Mouse (Mus musculus) CH12.LX (cell line): Measurements from ENCODE around the gene Nek6. TPM values are rescaled to one million over a fixed set of nuclear protein-coding genes. Genes with fewer than 3 reads are reported as not detected.

Source experiments
- DNase-seq: peaks from one replicate; pipeline ENCODE4 v3.0.0-alpha.2; 2013; ENCODE audit errors: extremely low read depth
- H3K27ac ChIP-seq: 2 replicates; pipeline ENCODE4 v1.5.1; 2012; ENCODE audit warnings: low read depth, mild to moderate bottlenecking, control low read depth, moderate library complexity; ENCODE audit not compliant: insufficient read depth
- H3K27me3 ChIP-seq: replicated peaks from 2 replicates; pipeline ENCODE3; 2012; ENCODE audit warnings: inconsistent platforms
- H3K36me3 ChIP-seq, 2 experiments: replicated peaks in 1 of 2; 2 replicates each; pipeline versions ENCODE3 to v1.6.1; 2012; ENCODE audit warnings: inconsistent platforms in 1 of 2, low read length in 1 of 2, mild to moderate bottlenecking in 1 of 2, mixed read lengths in 1 of 2, moderate library complexity in 1 of 2; ENCODE audit not compliant: control insufficient read depth in 1 of 2, insufficient read depth in 1 of 2
- H3K4me1 ChIP-seq, 2 experiments: 2 replicates each; pipeline ENCODE4 v1.6.1; 2012; ENCODE audit warnings: inconsistent platforms in 1 of 2, moderate library complexity in 1 of 2; ENCODE audit not compliant: insufficient read depth in 2 of 2, control insufficient read depth in 1 of 2
- H3K4me2 ChIP-seq: 2 replicates; pipeline ENCODE4 v1.6.1; 2012; ENCODE audit warnings: low read depth, mild to moderate bottlenecking, control low read depth; ENCODE audit not compliant: poor library complexity, insufficient read depth, severe bottlenecking
- H3K4me3 ChIP-seq, 3 experiments: fragments of 150-350 bp in 1 of 3; sonication (generic) in 1 of 3; replicated peaks in 1 of 3; 2 replicates each; pipeline versions ENCODE3 to v1.5.1; 2011 to 2012; ENCODE audit warnings: low read depth in 2 of 3, low read length in 2 of 3, mild to moderate bottlenecking in 2 of 3, moderate library complexity in 2 of 3, control low read depth in 1 of 3, improper control_type of control experiment in 1 of 3, inconsistent platforms in 1 of 3, mixed read lengths in 1 of 3; ENCODE audit not compliant: poor library complexity in 1 of 3
- H3K79me2 ChIP-seq: replicated peaks from 2 replicates; pipeline ENCODE4 v1.6.1; 2012; ENCODE audit warnings: mild to moderate bottlenecking, moderate library complexity; ENCODE audit not compliant: control insufficient read depth, poor library complexity, insufficient read depth, severe bottlenecking; ENCODE audit errors: extremely low read depth
- H3K9ac ChIP-seq: 2 replicates; pipeline ENCODE4 v1.6.1; 2012; ENCODE audit warnings: low read depth, mild to moderate bottlenecking, control low read depth, moderate library complexity; ENCODE audit not compliant: insufficient read depth
- H3K9me3 ChIP-seq: replicated peaks from 2 replicates; pipeline ENCODE3; 2012; ENCODE audit warnings: low read length, inconsistent platforms, mixed read lengths
- CHD1 ChIP-seq: IDR thresholded peaks from 2 replicates; pipeline ENCODE4 v1.6.1; 2012; ENCODE audit warnings: low read depth, low read length, improper control_type of control experiment, inconsistent platforms
- CHD2 ChIP-seq: IDR thresholded peaks from 2 replicates; pipeline ENCODE4 v1.6.1; 2011; ENCODE audit warnings: low read length, improper control_type of control experiment
- CTCF ChIP-seq, 2 experiments: IDR thresholded peaks in 1 of 2; conservative IDR thresholded peaks in 1 of 2; 2 replicates each; pipeline ENCODE4 v1.5.1; 2011 to 2012; ENCODE audit warnings: low read depth in 2 of 2, low read length in 2 of 2, improper control_type of control experiment in 1 of 2, inconsistent platforms in 1 of 2, mild to moderate bottlenecking in 1 of 2, moderate library complexity in 1 of 2
- E2F4 ChIP-seq: IDR thresholded peaks from 2 replicates; pipeline ENCODE4 v1.6.1; 2011; ENCODE audit warnings: low read depth, low read length, improper control_type of control experiment; ENCODE audit not compliant: insufficient replicate concordance
- EP300 ChIP-seq: IDR thresholded peaks from 2 replicates; pipeline ENCODE4 v1.6.1; 2011; ENCODE audit warnings: low read length, improper control_type of control experiment
- ETS1 ChIP-seq: conservative IDR thresholded peaks from 2 replicates; pipeline ENCODE4 v1.6.1; 2012; ENCODE audit warnings: low read depth, mild to moderate bottlenecking, inconsistent platforms, low read length, improper control_type of control experiment, moderate library complexity
- GABPA ChIP-seq: IDR thresholded peaks from 2 replicates; pipeline ENCODE4 v1.6.1; 2012; ENCODE audit warnings: low read depth, low read length, improper control_type of control experiment, inconsistent platforms; ENCODE audit not compliant: insufficient replicate concordance
- HCFC1 ChIP-seq: IDR thresholded peaks from 2 replicates; pipeline ENCODE4 v1.6.1; 2012; ENCODE audit warnings: low read depth, mild to moderate bottlenecking, inconsistent platforms, low read length, improper control_type of control experiment
- IRF4 ChIP-seq: IDR thresholded peaks from 2 replicates; pipeline ENCODE4 v1.6.1; 2014; ENCODE audit warnings: low read depth, mild to moderate bottlenecking, inconsistent platforms, low read length, improper control_type of control experiment
- JUN ChIP-seq: IDR thresholded peaks from 2 replicates; pipeline ENCODE4 v1.6.1; 2011; ENCODE audit warnings: low read depth, mild to moderate bottlenecking, low read length, improper control_type of control experiment, moderate library complexity; ENCODE audit not compliant: insufficient read depth
- MAX ChIP-seq: IDR thresholded peaks from 2 replicates; pipeline ENCODE4 v1.6.1; 2011; ENCODE audit warnings: low read length, improper control_type of control experiment
- MAZ ChIP-seq: IDR thresholded peaks from 2 replicates; pipeline ENCODE4 v1.6.1; 2012; ENCODE audit warnings: low read depth, mild to moderate bottlenecking, inconsistent platforms, low read length, improper control_type of control experiment, moderate library complexity
- MEF2A ChIP-seq: IDR thresholded peaks from 2 replicates; pipeline ENCODE4 v1.6.1; 2014; ENCODE audit warnings: low read depth, mild to moderate bottlenecking, inconsistent platforms, low read length, improper control_type of control experiment, borderline replicate concordance
- MXI1 ChIP-seq: IDR thresholded peaks from 2 replicates; pipeline ENCODE4 v1.6.1; 2011; ENCODE audit warnings: mild to moderate bottlenecking, low read depth, low read length, improper control_type of control experiment
- MYC ChIP-seq: IDR thresholded peaks from 2 replicates; pipeline ENCODE4 v1.6.1; 2011; ENCODE audit warnings: low read depth, mild to moderate bottlenecking, improper control_type of control experiment, low read length
- NRF1 ChIP-seq: IDR thresholded peaks from 2 replicates; pipeline ENCODE4 v1.6.1; 2014; ENCODE audit warnings: low read depth, mild to moderate bottlenecking, inconsistent platforms, low read length, improper control_type of control experiment, moderate library complexity
- PAX5 ChIP-seq: IDR thresholded peaks from 2 replicates; pipeline ENCODE4 v1.6.1; 2012; ENCODE audit warnings: low read length, inconsistent platforms, mixed read lengths
- RAD21 ChIP-seq: IDR thresholded peaks from 2 replicates; pipeline ENCODE4 v1.6.1; 2011; ENCODE audit warnings: low read depth, mild to moderate bottlenecking, low read length, improper control_type of control experiment, moderate library complexity
- RCOR1 ChIP-seq: conservative IDR thresholded peaks from 2 replicates; pipeline ENCODE4 v1.6.1; 2012; ENCODE audit warnings: low read depth, mild to moderate bottlenecking, inconsistent platforms, low read length, improper control_type of control experiment
- SIN3A ChIP-seq: IDR thresholded peaks from 2 replicates; pipeline ENCODE4 v1.6.1; 2012; ENCODE audit warnings: low read length, improper control_type of control experiment, inconsistent platforms
- TBP ChIP-seq: conservative IDR thresholded peaks from 2 replicates; pipeline ENCODE4 v1.6.1; 2011; ENCODE audit warnings: low read depth, low read length, improper control_type of control experiment
- USF1 ChIP-seq: IDR thresholded peaks from 2 replicates; pipeline ENCODE4 v1.6.1; 2014; ENCODE audit warnings: low read depth, mild to moderate bottlenecking, inconsistent platforms, low read length, improper control_type of control experiment
- ZMIZ1 ChIP-seq: IDR thresholded peaks from 2 replicates; pipeline ENCODE4 v1.6.1; 2012; ENCODE audit warnings: low read depth, mild to moderate bottlenecking, inconsistent platforms, low read length, improper control_type of control experiment
- ZNF384 ChIP-seq: IDR thresholded peaks from 2 replicates; pipeline ENCODE4 v1.6.1; 2012; ENCODE audit warnings: low read depth, low read length, improper control_type of control experiment, inconsistent platforms
- dilution Hi-C: fragments of 300-500 bp; cut with MboI; formaldehyde crosslinking; loops from 2 replicates; pipeline ENCODE4 v1.14.3; 2020; ENCODE audit warnings: low sequenced_read_pairs; ENCODE audit not compliant: extremely low pct_unique_long_range_greater_than_20kb, extremely low pct_ligation_motif_present
- in situ Hi-C: fragments of 300-500 bp; cut with MboI; formaldehyde crosslinking; loops from 3 replicates; pipeline ENCODE4 v1.14.3; 2019; ENCODE audit warnings: low sequenced_read_pairs, low pct_ligation_motif_present, low pct_unique_long_range_greater_than_20kb, mixed read lengths
- polyA plus RNA-seq: library from polyadenylated mRNA; unstranded; fragments of >175 nt; gene quantifications from 2 replicates; pipeline ENCODE4 v1.2.1, GENCODE M21; 2012; ENCODE audit warnings: low read depth; ENCODE audit not compliant: insufficient read length
- total RNA-seq, 2 experiments: library from RNA; depleted of rRNA; stranded (reverse); fragments of 300-350 nt in 1 of 2; fragments of >200 nt in 1 of 2; gene quantifications; 2 replicates each; pipeline ENCODE4 v1.2.3; 2012 to 2014

Nek6 gene
- total and polyA plus RNA-seq, 3 experiments = 31.0 to 39.9 (median 36.7) TPM

DNA sequence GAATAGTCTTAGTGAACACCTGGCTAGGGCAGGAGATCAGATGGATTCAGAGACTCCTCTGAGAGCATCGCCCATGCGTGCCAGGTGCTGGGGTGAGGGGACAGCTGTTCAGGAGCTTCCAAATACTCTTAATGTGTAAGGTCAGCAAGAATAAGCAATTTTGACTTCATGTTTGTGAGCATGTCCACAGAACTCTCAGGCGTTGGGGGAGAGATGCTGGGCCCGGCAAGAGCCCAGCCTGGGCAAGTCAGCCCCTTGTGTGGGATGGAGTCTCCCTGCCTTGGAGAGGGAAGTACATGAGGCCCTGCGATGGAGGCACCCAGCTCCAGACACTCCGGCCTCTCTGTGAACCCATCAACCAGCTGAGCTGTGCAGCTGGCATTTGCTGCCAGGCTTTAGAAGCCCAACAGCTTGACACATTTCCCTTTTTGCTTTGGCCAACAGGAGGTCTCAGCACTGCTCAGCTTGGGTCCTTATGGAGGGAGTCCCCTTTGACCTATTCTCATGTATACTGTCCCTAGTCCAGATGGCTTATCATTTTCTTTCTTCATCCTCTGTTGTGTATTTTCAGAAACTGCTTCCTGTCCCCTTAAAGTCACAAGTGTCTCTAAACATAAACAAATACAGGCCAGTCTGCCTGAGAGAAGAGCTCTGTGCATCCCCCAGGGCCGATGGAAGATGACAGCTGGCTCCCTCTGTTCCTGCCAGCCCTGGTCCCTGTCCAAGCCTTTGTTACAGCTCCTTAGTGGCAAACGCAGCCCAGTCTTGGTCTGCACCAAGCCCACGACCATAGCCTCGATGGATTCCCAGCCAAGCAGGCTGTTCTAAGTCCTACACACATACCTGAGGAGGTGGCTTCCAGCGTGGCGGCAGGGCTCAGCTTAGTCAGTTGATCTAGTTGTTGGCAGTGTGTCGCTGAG, 67.4 kb downstream of the Nek6 start:
- Histone ChIP-seq H3K36me3 (peaks cover 45 to 93% of the 10 kb centered on the region in 2 experiments), H3K4me3 (no peak overlapping the region), H3K9ac (no peak overlapping the region), H3K79me2 (no peaks in the 10 kb centered on the region), H3K9me3 (no peaks in the 10 kb centered on the region), H3K4me2 (no peak overlapping the region), H3K27ac (no peak overlapping the region), H3K27me3 (no peaks in the 10 kb centered on the region), H3K4me1 (peaks cover 8 to 22% of the 10 kb centered on the region in 2 experiments; a peak in 2 of 4 replicates)
- DNase-seq = no peak
- no peak for TF ChIP-seq SIN3A
- no peak for TF ChIP-seq EP300
- no peak for TF ChIP-seq MAX
- TF ChIP-seq IRF4 = no peak
- TF ChIP-seq MXI1 = no peak
- TF ChIP-seq NRF1 = no peak
- no peak for TF ChIP-seq USF1
- TF ChIP-seq E2F4 = no peak
- TF ChIP-seq TBP = no peak
- no peak for TF ChIP-seq GABPA
- TF ChIP-seq RAD21 = no peak
- in situ Hi-C loops (no loop called here), dilution Hi-C loops (no loop called here)

DNA sequence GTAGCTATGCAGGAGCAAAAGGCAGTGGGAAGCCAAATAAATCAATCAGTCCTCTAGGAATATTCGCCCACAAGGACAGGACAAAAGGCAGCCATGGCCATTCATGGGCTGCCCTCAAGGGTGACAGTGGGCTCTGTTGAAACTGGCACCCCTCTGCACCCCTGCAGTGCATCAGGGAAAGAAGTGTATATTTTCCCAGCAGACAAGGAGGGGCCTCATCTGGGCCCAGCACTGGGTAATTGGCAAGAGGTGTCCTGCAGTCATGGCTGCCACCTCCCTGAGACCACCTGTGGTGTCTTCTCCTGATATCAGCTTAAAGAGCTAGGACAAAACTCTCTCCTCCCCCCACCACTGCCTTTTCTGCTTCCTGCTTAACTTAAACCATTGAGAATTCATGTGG, 68.1 kb downstream of the Nek6 start:
- no peak overlapping the region for H3K9ac ChIP-seq
- no peaks in the 10 kb centered on the region for H3K79me2 ChIP-seq
- dilution Hi-C loops = no loop called here
- no peak overlapping the region for H3K4me3 ChIP-seq
- no peaks in the 10 kb centered on the region for H3K27me3 ChIP-seq
- no peak for TF ChIP-seq MAZ
- no peak for TF ChIP-seq TBP
- no peak for TF ChIP-seq CHD2
- H3K4me1 ChIP-seq = peaks cover 6 to 17% of the 10 kb centered on the region in 2 experiments; a peak in 2 of 4 replicates
- in situ Hi-C loops = no loop called here
- no peak overlapping the region for H3K4me2 ChIP-seq
- H3K27ac ChIP-seq = no peak overlapping the region
- H3K36me3 ChIP-seq = peaks cover 44 to 93% of the 10 kb centered on the region in 2 experiments
- no peaks in the 10 kb centered on the region for H3K9me3 ChIP-seq
- no peak for DNase-seq

DNA sequence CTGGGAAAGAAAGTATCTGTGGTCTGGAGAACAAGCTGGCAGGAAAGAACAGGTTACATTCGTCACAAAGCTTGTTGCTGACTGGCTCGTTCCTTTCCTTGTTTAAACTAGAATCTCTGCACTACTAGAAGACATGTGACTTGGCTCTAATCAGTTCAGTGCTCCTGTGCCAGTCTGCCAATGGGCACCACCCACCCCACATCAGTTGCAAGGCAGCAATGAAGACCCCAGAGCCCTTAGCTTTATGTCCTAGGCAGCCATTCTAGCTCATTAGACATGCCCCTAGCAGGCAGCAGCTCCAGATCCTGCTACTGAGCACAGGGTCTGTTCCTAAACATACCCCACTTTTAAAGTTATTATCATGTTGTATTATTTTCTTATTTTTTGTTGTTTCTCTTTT, 72.5 kb downstream of the Nek6 start:
- TF ChIP-seq CTCF (conservative IDR thresholded peaks at IDR 0.05 in 1 of 2, IDR thresholded peaks at IDR 0.05 in 1 of 2; ENCODE audit: low read depth in 2 of 2, low read length in 2 of 2) = no peak
- TF ChIP-seq TBP = no peak
- no peak for TF ChIP-seq GABPA
- no peak for TF ChIP-seq JUN
- no peak for TF ChIP-seq MYC
- no peak for TF ChIP-seq ZNF384
- TF ChIP-seq E2F4 = no peak
- no peak for TF ChIP-seq CHD1
- TF ChIP-seq RCOR1 = no peak
- TF ChIP-seq HCFC1 = no peak
- no peak for TF ChIP-seq PAX5
- TF ChIP-seq USF1 = no peak
- no peak for TF ChIP-seq ETS1
- no peak for TF ChIP-seq ZMIZ1
- no peak for TF ChIP-seq MEF2A
- TF ChIP-seq IRF4 = no peak
- Histone ChIP-seq H3K36me3 (peaks cover 62 to 94% of the 10 kb centered on the region in 2 experiments), H3K4me1 (no peaks in the 10 kb centered on the region), H3K27me3 (no peaks in the 10 kb centered on the region), H3K9me3 (no peaks in the 10 kb centered on the region), H3K9ac (no peak overlapping the region), H3K27ac (no peak overlapping the region), H3K4me3 (no peak overlapping the region), H3K4me2 (no peak overlapping the region), H3K79me2 (no peaks in the 10 kb centered on the region)
- DNase-seq = no peak
- dilution Hi-C loops = no loop called here
- in situ Hi-C loops = no loop called here
